Mouse (Mus musculus): ENCODE results near the gene BC029722. TPM values are rescaled to one million over a fixed set of nuclear protein-coding genes. Genes with fewer than 3 reads are reported as not detected.

BC029722 gene
- polyA plus RNA-seq, 1 experiment, result 0.45 TPM

GRCm38 (mm10) chr2:155794674-155795445, 24.4 kb downstream of the BC029722 start:
- no peak overlapping the region for H3K4me3 ChIP-seq (replicated peaks)
- H3K4me1 ChIP-seq (ENCODE audit: control insufficient read depth), result no peaks in the 10 kb centered on the region
- TF ChIP-seq GATA1 (IDR thresholded peaks at IDR 0.05; ENCODE audit: low read length), result no peak
- H3K27me3 ChIP-seq (ENCODE audit: control insufficient read depth), result peaks cover 15% of the 10 kb centered on the region
- H3K36me3 ChIP-seq (ENCODE audit: control insufficient read depth), result no peaks in the 10 kb centered on the region
- H3K9me3 ChIP-seq (ENCODE audit: control insufficient read depth, low read length), result no peaks in the 10 kb centered on the region

- Histone ChIP-seq H3K4me3 (replicated peaks) (no peak overlapping the region), H3K36me3 (ENCODE audit: control insufficient read depth) (no peaks in the 10 kb centered on the region), H3K4me1 (ENCODE audit: control insufficient read depth) (no peaks in the 10 kb centered on the region), H3K9me3 (ENCODE audit: control insufficient read depth, low read length) (no peaks in the 10 kb centered on the region), H3K27me3 (ENCODE audit: control insufficient read depth) (peaks cover 16% of the 10 kb centered on the region)
- TF ChIP-seq TAL1 (IDR thresholded peaks at IDR 0.05; ENCODE audit: low read length), result no peak
- TF ChIP-seq GATA1 (IDR thresholded peaks at IDR 0.05; ENCODE audit: low read length), result no peak
These were observed 26.3 kb downstream of the BC029722 start for GRCm38 (mm10) chr2:155792899-155793298.

- H3K27me3 ChIP-seq (ENCODE audit: control insufficient read depth), result peaks cover 15% of the 10 kb centered on the region; the same call in 1 of the 2 replicates
- H3K4me3 ChIP-seq (replicated peaks), result no peak overlapping the region
- H3K9me3 ChIP-seq (ENCODE audit: control insufficient read depth, low read length), result no peaks in the 10 kb centered on the region
- no peaks in the 10 kb centered on the region for H3K36me3 ChIP-seq (ENCODE audit: control insufficient read depth)
- TF ChIP-seq TAL1 (IDR thresholded peaks at IDR 0.05; ENCODE audit: low read length) (no peak), GATA1 (IDR thresholded peaks at IDR 0.05; ENCODE audit: low read length) (no peak)
- no peaks in the 10 kb centered on the region for H3K4me1 ChIP-seq (ENCODE audit: control insufficient read depth)
These were observed 31.0 kb downstream of the BC029722 start for GRCm38 (mm10) chr2:155787949-155788931.

- no peak overlapping the region for H3K4me3 ChIP-seq (replicated peaks)
- H3K9me3 ChIP-seq (ENCODE audit: control insufficient read depth, low read length), result no peaks in the 10 kb centered on the region
- no peak for TF ChIP-seq TAL1 (IDR thresholded peaks at IDR 0.05; ENCODE audit: low read length)
- TF ChIP-seq GATA1 (IDR thresholded peaks at IDR 0.05; ENCODE audit: low read length), result no peak
- H3K27me3 ChIP-seq (ENCODE audit: control insufficient read depth), result peaks cover 15% of the 10 kb centered on the region; the same call in 1 of the 2 replicates
- no peaks in the 10 kb centered on the region for H3K4me1 ChIP-seq (ENCODE audit: control insufficient read depth)
- H3K36me3 ChIP-seq (ENCODE audit: control insufficient read depth), result no peaks in the 10 kb centered on the region
These were observed 32.3 kb downstream of the BC029722 start for GRCm38 (mm10) chr2:155786905-155787304.

- Histone ChIP-seq H3K27me3 (ENCODE audit: control insufficient read depth) (peaks cover 10% of the 10 kb centered on the region), H3K4me1 (ENCODE audit: control insufficient read depth) (no peaks in the 10 kb centered on the region), H3K9me3 (ENCODE audit: control insufficient read depth, low read length) (no peaks in the 10 kb centered on the region), H3K4me3 (replicated peaks) (no peak overlapping the region), H3K36me3 (ENCODE audit: control insufficient read depth) (no peaks in the 10 kb centered on the region)
- no peak for TF ChIP-seq TAL1 (IDR thresholded peaks at IDR 0.05; ENCODE audit: low read length)
These were observed 34.7 kb downstream of the BC029722 start for GRCm38 (mm10) chr2:155784534-155784933.

GRCm38 (mm10) chr2:155779506-155779905, 39.7 kb downstream of the BC029722 start:
- H3K4me1 ChIP-seq (ENCODE audit: control insufficient read depth), result peaks cover 2% of the 10 kb centered on the region
- TF ChIP-seq TAL1 (IDR thresholded peaks at IDR 0.05; ENCODE audit: low read length), result no peak
- H3K36me3 ChIP-seq (ENCODE audit: control insufficient read depth), result no peaks in the 10 kb centered on the region
- no peaks in the 10 kb centered on the region; the same call in 1 of the 2 replicates for H3K9me3 ChIP-seq (ENCODE audit: control insufficient read depth, low read length)
- H3K27me3 ChIP-seq (ENCODE audit: control insufficient read depth), result peaks cover 46% of the 10 kb centered on the region
- no peak overlapping the region for H3K4me3 ChIP-seq (replicated peaks)

- H3K36me3 ChIP-seq (ENCODE audit: control insufficient read depth), result no peaks in the 10 kb centered on the region
- peaks cover 2% of the 10 kb centered on the region for H3K4me1 ChIP-seq (ENCODE audit: control insufficient read depth)
- no peak overlapping the region for H3K4me3 ChIP-seq (replicated peaks)
- no peak for TF ChIP-seq TAL1 (IDR thresholded peaks at IDR 0.05; ENCODE audit: low read length)
- no peak for TF ChIP-seq GATA1 (IDR thresholded peaks at IDR 0.05; ENCODE audit: low read length)
- H3K27me3 ChIP-seq (ENCODE audit: control insufficient read depth), result peaks cover 50% of the 10 kb centered on the region
- no peaks in the 10 kb centered on the region; the same call in 1 of the 2 replicates for H3K9me3 ChIP-seq (ENCODE audit: control insufficient read depth, low read length)
These were observed 40.2 kb downstream of the BC029722 start for GRCm38 (mm10) chr2:155779066-155779465.

GRCm38 (mm10) chr2:155778004-155778403, 41.2 kb downstream of the BC029722 start:
- no peaks in the 10 kb centered on the region for H3K36me3 ChIP-seq (ENCODE audit: control insufficient read depth)
- no peaks in the 10 kb centered on the region; the same call in 1 of the 2 replicates for H3K9me3 ChIP-seq (ENCODE audit: control insufficient read depth, low read length)
- no peak overlapping the region for H3K4me3 ChIP-seq (replicated peaks)
- H3K4me1 ChIP-seq (ENCODE audit: control insufficient read depth), result peaks cover 2% of the 10 kb centered on the region
- H3K27me3 ChIP-seq (ENCODE audit: control insufficient read depth), result peaks cover 61% of the 10 kb centered on the region
- TF ChIP-seq TAL1 (IDR thresholded peaks at IDR 0.05; ENCODE audit: low read length), result no peak
- TF ChIP-seq GATA1 (IDR thresholded peaks at IDR 0.05; ENCODE audit: low read length), result no peak

GRCm38 (mm10) chr2:155777688-155777985, 41.6 kb downstream of the BC029722 start:
- Histone ChIP-seq H3K27me3 (ENCODE audit: control insufficient read depth) (peaks cover 64% of the 10 kb centered on the region), H3K4me3 (replicated peaks) (no peak overlapping the region), H3K4me1 (ENCODE audit: control insufficient read depth) (peaks cover 2% of the 10 kb centered on the region), H3K36me3 (ENCODE audit: control insufficient read depth) (no peaks in the 10 kb centered on the region), H3K9me3 (ENCODE audit: control insufficient read depth, low read length) (no peaks in the 10 kb centered on the region; the same call in 1 of the 2 replicates)
- TF ChIP-seq GATA1 (IDR thresholded peaks at IDR 0.05; ENCODE audit: low read length) (no peak), TAL1 (IDR thresholded peaks at IDR 0.05; ENCODE audit: low read length) (no peak)
